Mouse (Mus musculus) hindbrain, embryonic 11.5 days (tissue): ENCODE measurements around the gene Ppp1r11. TPM values are rescaled to one million over a fixed set of nuclear protein-coding genes. Genes with fewer than 3 reads are reported as not detected.

Experiments
- ATAC-seq: fragments of 200-750 bp; cut with Nextera tagmentation; 2 replicates; pipeline ENCODE4 v1.8.0; 2017; ENCODE audit warnings: mild to moderate bottlenecking, moderate TSS enrichment, moderate library complexity; ENCODE audit not compliant: low FRiP score
- DNase-seq: peaks from one replicate; pipeline ENCODE4 v3.0.0-alpha.2; 2015; ENCODE audit warnings: low spot score
- H3K27ac ChIP-seq: fragments of 300-500 bp; sonication (generic); 2 replicates; pipeline ENCODE4 v1.5.1; 2014; ENCODE audit warnings: mild to moderate bottlenecking, low read depth, low read length
- H3K27me3 ChIP-seq: fragments of 300-500 bp; sonication (generic); 2 replicates; pipeline ENCODE4 v1.6.1; 2014; ENCODE audit warnings: mild to moderate bottlenecking, low read length, moderate library complexity, mixed read lengths; ENCODE audit not compliant: control insufficient read depth, insufficient read depth
- H3K36me3 ChIP-seq: fragments of 300-500 bp; sonication (generic); 2 replicates; pipeline ENCODE4 v1.6.1; 2014; ENCODE audit warnings: mild to moderate bottlenecking, low read length, moderate library complexity, mixed read lengths; ENCODE audit not compliant: control insufficient read depth, insufficient read depth
- H3K4me1 ChIP-seq: fragments of 300-500 bp; sonication (generic); replicated peaks from 2 replicates; pipeline ENCODE4 v1.6.1; 2014; ENCODE audit warnings: low read length, mixed read lengths; ENCODE audit not compliant: control insufficient read depth, insufficient read depth
- H3K4me2 ChIP-seq: fragments of 300-500 bp; sonication (generic); replicated peaks from 2 replicates; pipeline ENCODE4 v1.6.1; 2014; ENCODE audit warnings: mild to moderate bottlenecking, low read depth, low read length
- H3K4me3 ChIP-seq: fragments of 300-500 bp; sonication (generic); 2 replicates; pipeline ENCODE4 v1.5.1; 2014; ENCODE audit warnings: low read depth, low read length
- H3K9ac ChIP-seq: fragments of 300-500 bp; sonication (generic); 2 replicates; pipeline ENCODE4 v1.6.1; 2014; ENCODE audit warnings: low read depth, low read length
- H3K9me3 ChIP-seq: fragments of 300-500 bp; sonication (generic); 2 replicates; pipeline ENCODE4 v1.6.1; 2016; ENCODE audit warnings: low read length; ENCODE audit not compliant: control insufficient read depth
- WGBS: fragments of 180-500 bp; shearing (Covaris S2); extraction: QIAGEN DNeasy Blood & Tissue Kit; methylation state at CpG from one replicate; pipeline ENCODE4 v1.1.7; 2014; 5-methylcytosine and 5-hydroxymethylcytosine counted together
- polyA plus RNA-seq: library from polyadenylated mRNA; unstranded; fragments of >200 nt; fragmentation: Nextera tagmentation; extraction: Ambion mirVana; gene quantifications from 2 replicates; pipeline ENCODE4 v1.2.1, GENCODE M21; 2014

Ppp1r11 gene
- polyA plus RNA-seq, 1 experiment from 2014 or later, result 161 TPM

DNA sequence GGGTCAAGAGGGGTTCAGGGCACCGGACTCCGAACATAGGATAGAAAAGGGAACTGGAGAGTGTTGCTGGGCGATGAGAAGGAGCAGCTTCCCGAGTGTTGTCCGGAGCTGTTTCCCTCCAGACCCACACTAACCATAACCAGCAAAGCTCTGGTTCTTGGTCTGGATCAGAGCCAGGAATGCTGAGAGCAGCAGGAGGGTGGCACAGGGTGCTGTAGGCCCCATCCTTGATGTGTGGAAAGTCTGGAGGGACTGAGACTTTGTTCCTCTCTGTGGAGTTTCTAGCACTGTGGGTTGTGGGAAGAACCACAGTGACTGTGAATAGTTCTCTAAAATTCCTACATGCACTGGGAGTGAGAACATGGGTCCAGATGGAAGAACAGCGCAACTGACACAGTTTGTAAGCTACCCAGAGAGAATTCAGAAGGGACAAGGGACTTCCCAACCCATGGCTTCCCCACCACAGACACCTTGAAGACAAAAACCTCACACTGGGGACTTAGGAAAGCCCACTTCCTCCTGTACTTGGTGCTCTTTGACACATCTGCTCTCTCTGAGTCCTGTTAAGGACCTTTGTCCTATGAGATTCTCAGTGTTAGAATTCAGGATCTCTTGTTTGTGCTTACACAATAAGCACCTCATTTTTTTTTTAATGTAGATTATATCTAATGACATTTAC lies 19.8 kb upstream of the Ppp1r11 start:
- Histone ChIP-seq H3K27ac (no peak overlapping the region), H3K9ac (no peak overlapping the region), H3K4me3 (no peak overlapping the region), H3K36me3 (no peaks in the 10 kb centered on the region), H3K4me1 (no peaks in the 10 kb centered on the region), H3K4me2 (no peak overlapping the region), H3K27me3 (no peaks in the 10 kb centered on the region), H3K9me3 (no peaks in the 10 kb centered on the region)
- DNase-seq (no peak), ATAC-seq (no peak)
- WGBS, result 86% methylated on average over 6 of the region's 6 CpGs

DNA sequence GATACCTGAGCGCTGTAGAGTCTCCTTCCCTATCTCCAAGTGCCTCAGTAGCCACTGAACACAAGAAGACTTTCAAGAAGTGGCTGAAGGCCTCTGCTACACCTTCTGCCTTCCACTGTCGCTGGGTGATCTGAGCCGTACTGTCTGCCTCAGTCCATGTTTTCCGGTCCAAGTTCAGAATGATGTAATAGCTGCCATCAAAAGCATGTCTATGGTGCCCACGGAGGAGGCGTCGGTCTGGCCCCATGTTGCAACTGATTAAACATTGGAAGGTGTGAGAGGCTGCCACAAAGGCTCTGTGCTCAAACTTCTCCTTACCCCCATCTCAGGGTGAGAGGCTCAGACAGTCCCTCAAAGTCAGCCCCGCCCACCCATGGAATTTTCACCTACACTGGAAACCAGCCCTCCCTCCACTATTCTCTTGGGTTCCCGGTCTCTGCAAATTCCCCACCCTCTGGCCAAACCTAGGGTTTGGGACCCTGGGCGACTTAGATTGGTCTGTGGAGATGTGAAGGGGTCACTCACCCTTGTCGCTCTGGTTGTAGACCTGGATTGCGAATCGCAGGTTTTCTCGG lies 18.9 kb upstream of the Ppp1r11 start:
- no peaks in the 10 kb centered on the region for H3K4me1 ChIP-seq
- H3K27ac ChIP-seq, result no peak overlapping the region
- no peak overlapping the region for H3K4me3 ChIP-seq
- no peaks in the 10 kb centered on the region for H3K36me3 ChIP-seq
- no peaks in the 10 kb centered on the region for H3K9me3 ChIP-seq
- H3K27me3 ChIP-seq, result no peaks in the 10 kb centered on the region
- no peak for ATAC-seq
- H3K9ac ChIP-seq, result no peak overlapping the region
- WGBS, result 87% methylated on average over 14 of the region's 14 CpGs
- no peak for DNase-seq
- H3K4me2 ChIP-seq, result no peak overlapping the region

DNA sequence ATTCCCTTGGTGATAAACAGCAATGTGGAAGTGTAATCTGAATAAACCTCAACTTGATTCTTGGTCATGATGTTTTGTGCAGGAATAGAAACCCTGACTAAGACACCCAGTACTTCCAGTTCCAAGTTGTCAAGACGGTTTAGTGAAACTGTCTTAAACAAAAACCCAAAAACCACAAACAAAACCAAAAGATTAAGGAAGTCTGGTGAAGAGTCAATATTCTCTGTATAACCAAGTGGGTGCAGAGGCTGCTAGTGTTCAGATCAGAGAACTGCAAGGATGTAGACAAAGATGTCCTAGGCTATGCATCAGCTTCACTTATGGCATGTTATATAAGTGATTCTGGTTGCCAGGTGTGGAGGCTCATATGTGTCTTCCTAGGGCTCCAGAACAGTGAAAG lies 15.3 kb upstream of the Ppp1r11 start:
- Histone ChIP-seq H3K4me1 (no peaks in the 10 kb centered on the region), H3K4me2 (no peak overlapping the region), H3K4me3 (no peak overlapping the region), H3K27me3 (no peaks in the 10 kb centered on the region), H3K36me3 (no peaks in the 10 kb centered on the region), H3K9me3 (no peaks in the 10 kb centered on the region), H3K27ac (no peak overlapping the region), H3K9ac (no peak overlapping the region)
- DNase-seq, result no peak
- ATAC-seq, result no peak
- 75% methylated on average over 1 of the region's 1 CpGs for WGBS

DNA sequence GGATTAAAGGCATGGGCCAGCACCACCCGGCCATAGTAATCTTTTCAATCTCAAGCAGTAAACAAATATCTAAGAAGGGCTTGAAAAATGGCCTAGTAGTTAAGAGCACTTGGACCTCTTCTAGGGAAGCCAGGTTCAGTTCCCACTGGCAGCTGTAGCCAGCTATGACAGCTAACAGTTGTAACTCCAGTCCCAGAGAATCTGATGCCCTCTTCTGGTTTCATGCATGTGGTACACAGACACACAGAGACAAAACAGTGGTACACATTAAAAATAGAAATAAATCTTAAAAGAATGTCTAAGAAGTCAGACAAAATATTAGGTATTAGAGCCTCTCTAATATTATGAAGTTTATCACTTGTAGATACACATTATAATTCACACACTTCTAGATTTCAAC lies 9.6 kb upstream of the Ppp1r11 start:
- DNase-seq (no peak), ATAC-seq (no peak)
- Histone ChIP-seq H3K9ac (no peak overlapping the region), H3K36me3 (no peaks in the 10 kb centered on the region), H3K4me3 (no peak overlapping the region), H3K4me1 (no peaks in the 10 kb centered on the region), H3K4me2 (no peak overlapping the region), H3K27ac (no peak overlapping the region), H3K9me3 (no peaks in the 10 kb centered on the region), H3K27me3 (no peaks in the 10 kb centered on the region)
- WGBS, result 84% methylated on average over 1 of the region's 1 CpGs

DNA sequence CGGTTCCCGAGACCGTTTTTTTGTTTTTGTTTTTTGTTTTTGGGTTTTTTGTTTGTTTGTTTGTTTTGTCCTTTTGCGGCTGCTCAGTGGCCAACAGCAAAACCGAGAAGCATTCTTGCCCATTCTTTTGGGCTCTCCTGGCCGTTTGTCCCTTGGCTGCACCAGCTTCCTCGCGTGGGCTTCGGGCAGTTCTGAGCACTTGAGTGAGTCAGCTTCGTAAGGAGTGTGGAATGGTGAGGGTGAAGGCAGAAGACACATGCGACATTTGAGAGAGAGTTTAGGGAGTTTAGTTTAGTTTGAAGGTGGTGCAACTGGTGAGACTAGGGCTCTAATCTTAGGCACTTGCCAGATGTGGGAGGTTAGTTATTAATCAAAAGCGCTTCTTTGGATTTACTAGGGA lies 7.3 kb upstream of the Ppp1r11 start:
- no peak overlapping the region for H3K27ac ChIP-seq
- H3K4me1 ChIP-seq, result no peaks in the 10 kb centered on the region
- H3K4me2 ChIP-seq, result peak overlapping the region; percentile 61
- no peaks in the 10 kb centered on the region for H3K27me3 ChIP-seq
- DNase-seq, result no peak
- no peaks in the 10 kb centered on the region for H3K9me3 ChIP-seq
- no peaks in the 10 kb centered on the region for H3K36me3 ChIP-seq
- peak overlapping the region; percentile 53 for H3K4me3 ChIP-seq
- ATAC-seq, result peak; percentile 10; the same call in 1 of the 2 replicates
- 10% methylated on average over 12 of the region's 12 CpGs for WGBS
- H3K9ac ChIP-seq, result peak overlapping the region; percentile 63

DNA sequence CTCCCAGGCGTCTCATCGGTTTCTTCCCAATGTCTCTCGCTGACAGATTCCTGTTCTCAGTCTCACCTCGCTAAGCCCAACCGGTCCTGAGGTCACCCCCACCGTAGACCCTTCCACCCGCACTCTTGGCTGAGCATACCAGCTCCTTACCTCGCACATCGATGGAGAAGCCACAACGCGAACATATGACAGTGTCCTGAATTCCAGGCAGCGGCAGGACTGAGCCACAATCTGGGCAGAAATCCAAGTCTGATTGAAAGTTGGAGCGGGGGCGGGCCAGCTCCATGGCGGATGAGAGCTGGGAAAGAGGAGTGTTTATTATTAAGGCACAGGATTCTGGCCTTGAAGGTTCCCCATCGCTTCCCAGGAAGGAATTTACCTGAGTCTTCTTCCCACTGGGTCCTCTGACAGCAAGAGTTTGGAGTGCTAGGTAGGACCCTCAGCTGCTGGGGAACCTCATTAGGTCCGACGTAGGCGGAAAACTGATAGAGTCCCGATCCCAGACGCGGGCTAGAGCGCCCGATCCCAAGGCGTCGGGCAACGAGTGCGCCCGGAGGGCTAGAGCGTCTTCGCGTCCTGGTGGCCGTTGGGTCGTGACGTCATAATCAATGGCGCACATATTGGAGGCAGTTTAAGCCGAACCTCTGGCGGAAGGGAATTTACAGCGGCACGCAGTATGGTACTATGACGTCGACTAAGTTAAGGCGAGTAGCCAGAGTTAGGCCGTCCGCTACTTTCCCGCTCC lies 6.6 kb upstream of the Ppp1r11 start, which contains the start of the genes Znrd1 and Znrd1as:
Gene Znrd1, minus strand, starts transcription at position 561 of the 745 bp plus-strand sequence.
Gene Znrd1as, plus strand, starts transcription at position 594 of the 745 bp plus-strand sequence.
- peak within 1 kb of the TSS; percentile 53 for H3K4me3 ChIP-seq
- H3K4me1 ChIP-seq, result no peaks in the 10 kb centered on the region
- H3K27ac ChIP-seq, result 0 out of 2 replicates have a peak within 1 kb of the TSS, but pooled peaks have one; percentile 25
- ATAC-seq (peak; percentile 97), DNase-seq (peak; percentile 99)
- peak within 1 kb of the TSS; percentile 61 for H3K4me2 ChIP-seq
- under 1% methylated on average over 46 of the region's 46 CpGs for WGBS
- no peaks in the 10 kb centered on the region for H3K36me3 ChIP-seq
- H3K9ac ChIP-seq, result peak within 1 kb of the TSS; percentile 63
- H3K27me3 ChIP-seq, result no peaks in the 10 kb centered on the region
- no peaks in the 10 kb centered on the region for H3K9me3 ChIP-seq

DNA sequence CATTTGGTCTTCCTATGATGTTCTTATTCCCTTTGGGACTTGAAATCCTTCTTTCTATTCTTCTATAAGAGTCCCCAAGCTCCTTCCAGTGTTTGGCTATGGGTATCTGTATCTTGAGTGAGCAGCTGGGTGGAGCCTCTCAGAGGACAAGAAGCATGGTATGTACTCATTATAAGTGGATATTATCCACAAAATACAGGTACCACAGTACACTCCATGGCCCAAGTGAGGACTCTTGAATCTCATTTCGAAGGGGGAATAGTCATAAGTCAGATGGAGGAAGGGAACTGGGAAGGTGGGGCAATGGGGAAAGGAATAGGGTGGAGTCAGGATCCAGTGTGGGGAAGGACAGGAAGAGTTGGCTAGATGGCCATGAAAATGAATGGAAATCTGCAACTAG lies 1.5 kb upstream of the Ppp1r11 start:
- ATAC-seq, result no peak
- 91% methylated on average over 1 of the region's 1 CpGs for WGBS

DNA sequence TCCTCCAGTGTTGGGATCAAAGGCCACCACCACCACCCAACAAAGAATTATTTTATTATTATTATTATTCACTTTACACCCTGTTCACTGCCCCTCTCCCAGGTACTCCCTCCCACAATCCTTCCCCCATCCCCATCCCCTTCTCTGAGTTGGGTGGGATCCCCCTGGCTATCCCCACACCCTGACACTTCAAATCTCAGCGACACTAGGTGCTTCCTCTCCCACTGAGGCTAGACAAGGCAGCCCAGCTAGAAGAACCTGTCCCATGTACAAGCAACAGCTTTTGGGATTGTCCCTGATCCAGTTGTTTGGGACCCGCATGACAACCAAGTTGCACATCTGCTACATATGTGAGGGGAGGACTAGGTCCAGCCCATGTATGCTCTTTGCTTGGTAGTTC lies 1.1 kb upstream of the Ppp1r11 start:
- no peaks in the 10 kb centered on the region for H3K4me1 ChIP-seq
- no peak overlapping the region for H3K27ac ChIP-seq
- H3K4me3 ChIP-seq, result no peak overlapping the region
- ATAC-seq (no peak), DNase-seq (no peak)
- no peaks in the 10 kb centered on the region for H3K27me3 ChIP-seq
- H3K4me2 ChIP-seq, result no peak overlapping the region
- H3K9ac ChIP-seq, result no peak overlapping the region
- WGBS, result 88% methylated on average over 2 of the region's 2 CpGs
- H3K36me3 ChIP-seq, result no peaks in the 10 kb centered on the region
- H3K9me3 ChIP-seq, result no peaks in the 10 kb centered on the region

More for the DNA sequence above, 1.5 kb upstream of the Ppp1r11 start:
- H3K4me3 ChIP-seq, result no peak overlapping the region
- no peaks in the 10 kb centered on the region for H3K27me3 ChIP-seq
- H3K9me3 ChIP-seq, result no peaks in the 10 kb centered on the region
- no peaks in the 10 kb centered on the region for H3K4me1 ChIP-seq
- H3K4me2 ChIP-seq, result no peak overlapping the region
- DNase-seq, result no peak
- no peaks in the 10 kb centered on the region for H3K36me3 ChIP-seq
- H3K27ac ChIP-seq, result no peak overlapping the region
- H3K9ac ChIP-seq, result no peak overlapping the region
